Mouse (Mus musculus): ENCODE measurements around the gene Cxcr6.

GRCm38 (mm10) chr9:123815996-123816395 lies 9.7 kb downstream of the Cxcr6 start:
- TF ChIP-seq GATA1 (IDR thresholded peaks at IDR 0.05; ENCODE audit: borderline replicate concordance, low read length) = no peak
- no peak for TF ChIP-seq FLI1 (IDR thresholded peaks at IDR 0.05; ENCODE audit: low read length)
